Mouse (Mus musculus): ENCODE measurements around the gene Golph3l. TPM values are rescaled to one million over a fixed set of nuclear protein-coding genes. Genes with fewer than 3 reads are reported as not detected.

The Golph3l gene
- polyA plus RNA-seq, 1 experiment: 39.0 TPM

DNA sequence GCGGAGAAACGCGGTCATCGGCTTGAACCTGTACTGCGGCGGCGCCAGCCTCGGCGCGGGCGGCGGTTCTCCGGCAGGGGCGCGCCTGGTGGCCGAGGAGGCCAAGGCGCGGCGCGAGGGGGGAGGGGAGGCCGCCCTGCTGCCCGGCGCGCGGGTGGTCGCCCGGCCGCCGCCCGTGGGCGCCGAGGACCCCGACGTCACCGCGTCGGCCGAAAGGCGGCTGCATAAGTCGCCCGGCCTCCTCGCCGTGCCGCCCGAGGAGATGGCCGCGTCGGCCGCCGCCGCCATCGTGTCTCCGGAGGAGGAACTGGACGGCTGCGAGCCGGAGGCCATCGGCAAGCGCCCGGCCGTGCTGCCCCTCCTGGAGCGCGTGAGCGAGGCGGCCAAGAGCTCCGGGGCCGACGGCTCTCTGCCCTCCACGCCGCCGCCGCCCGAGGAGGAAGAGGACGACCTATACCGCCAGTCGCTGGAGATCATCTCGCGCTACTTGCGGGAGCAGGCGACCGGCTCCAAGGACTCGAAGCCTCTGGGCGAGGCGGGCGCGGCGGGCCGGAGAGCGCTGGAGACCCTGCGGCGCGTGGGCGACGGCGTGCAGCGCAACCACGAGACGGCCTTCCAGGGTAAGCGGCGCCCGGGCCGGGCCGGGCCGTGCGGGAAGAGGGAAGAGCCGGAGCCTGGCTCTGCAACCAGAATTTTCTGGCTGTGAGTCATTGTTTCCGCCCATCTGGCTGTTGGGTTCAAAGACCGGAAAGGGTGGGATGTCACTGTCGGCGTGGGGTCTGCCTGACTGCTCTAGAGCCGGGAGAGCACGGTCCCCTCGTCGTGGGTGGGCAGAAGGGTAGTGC, 70.4 kb downstream of the Golph3l start:
- Histone ChIP-seq H3K27ac (ENCODE audit: insufficient read depth, low read length) (peak overlapping the region; percentile 97), H3K4me3 (ENCODE audit: low read depth, low read length) (peak overlapping the region; percentile 94), H3K36me3 (ENCODE audit: control insufficient read depth, insufficient read depth, low read length, poor library complexity, severe bottlenecking) (peaks cover 40% of the 10 kb centered on the region), H3K4me1 (ENCODE audit: control insufficient read depth, insufficient read depth, low read length) (peaks cover 2% of the 10 kb centered on the region), H3K27me3 (ENCODE audit: control insufficient read depth, insufficient read depth, low read length, poor library complexity, severe bottlenecking) (no peaks in the 10 kb centered on the region), H3K9me3 (replicated peaks; ENCODE audit: control insufficient read depth, insufficient read depth, low read length, poor library complexity, severe bottlenecking) (no peaks in the 10 kb centered on the region), H3K9ac (ENCODE audit: low read depth, poor library complexity, severe bottlenecking) (peak overlapping the region; percentile 98)
- TF ChIP-seq POLR2A (IDR thresholded peaks at IDR 0.05; ENCODE audit: insufficient read depth, low read length) (no peak), EP300 (IDR thresholded peaks at IDR 0.05; ENCODE audit: insufficient read depth, low read depth, low read length) (no peak), CTCF (IDR thresholded peaks at IDR 0.05; ENCODE audit: low read depth, low read length) (no peak)

DNA sequence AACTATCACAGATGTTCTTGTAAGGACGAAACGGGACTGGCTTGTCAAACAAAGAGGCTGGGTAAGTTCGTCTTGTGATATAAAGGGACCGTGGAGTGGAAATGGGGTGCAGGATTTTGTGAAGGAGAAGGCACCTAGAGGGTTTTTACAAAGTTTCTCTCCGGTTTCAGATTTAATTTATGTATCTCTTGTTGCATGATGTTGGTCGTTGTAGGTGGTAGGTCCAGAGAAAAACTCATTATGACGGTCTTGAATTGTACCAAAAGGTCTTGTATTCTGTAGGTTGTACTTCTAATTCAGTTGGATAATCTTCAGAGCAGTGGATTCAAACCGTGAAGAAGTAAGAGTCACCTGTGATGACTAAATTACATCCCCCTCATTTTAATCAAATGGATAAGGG, 71.2 kb downstream of the Golph3l start:
- Histone ChIP-seq H3K4me3 (ENCODE audit: low read depth, low read length) (peak overlapping the region; percentile 94), H3K9me3 (replicated peaks; ENCODE audit: control insufficient read depth, insufficient read depth, low read length, poor library complexity, severe bottlenecking) (no peaks in the 10 kb centered on the region), H3K9ac (ENCODE audit: low read depth, poor library complexity, severe bottlenecking) (peak overlapping the region; percentile 98), H3K36me3 (ENCODE audit: control insufficient read depth, insufficient read depth, low read length, poor library complexity, severe bottlenecking) (peaks cover 49% of the 10 kb centered on the region), H3K27me3 (ENCODE audit: control insufficient read depth, insufficient read depth, low read length, poor library complexity, severe bottlenecking) (no peaks in the 10 kb centered on the region), H3K4me1 (ENCODE audit: control insufficient read depth, insufficient read depth, low read length) (peaks cover 4% of the 10 kb centered on the region), H3K27ac (ENCODE audit: insufficient read depth, low read length) (peak overlapping the region; percentile 97)
- TF ChIP-seq POLR2A (IDR thresholded peaks at IDR 0.05; ENCODE audit: insufficient read depth, low read length): no peak
- TF ChIP-seq EP300 (IDR thresholded peaks at IDR 0.05; ENCODE audit: insufficient read depth, low read depth, low read length): no peak
- TF ChIP-seq CTCF (IDR thresholded peaks at IDR 0.05; ENCODE audit: low read depth, low read length): no peak

DNA sequence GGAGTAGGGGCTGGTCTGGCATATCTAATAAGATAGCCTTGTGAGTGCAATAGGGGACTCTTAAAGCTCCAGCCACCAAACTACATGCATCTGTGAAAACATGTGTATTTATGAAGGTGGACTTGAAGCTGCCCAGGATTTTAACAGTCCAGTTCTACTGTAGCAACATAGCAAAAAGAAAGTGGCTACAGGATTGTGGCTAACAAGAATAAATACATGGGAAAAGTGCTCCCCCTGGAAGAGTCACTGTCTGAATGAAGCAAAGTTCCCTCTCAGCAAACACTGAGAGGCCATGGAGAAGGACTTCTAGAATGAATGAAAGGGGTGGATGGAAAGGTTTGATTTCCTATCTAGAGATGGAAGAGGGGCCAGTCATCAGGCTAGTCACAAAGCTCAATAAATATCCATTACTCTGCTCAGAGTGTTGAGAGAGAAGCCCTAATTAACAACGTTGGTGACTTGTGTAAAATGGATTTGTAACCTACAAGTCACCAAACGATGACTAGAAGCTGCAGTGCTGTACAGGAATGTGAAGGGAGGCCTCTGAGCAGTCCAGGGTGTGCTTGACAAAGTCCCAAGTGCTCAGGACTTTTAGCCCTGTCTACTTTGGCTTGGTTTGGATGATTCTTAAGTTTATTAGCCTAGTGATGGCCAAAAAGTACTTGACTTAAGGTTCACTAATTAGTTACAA, 72.2 kb downstream of the Golph3l start:
- peaks cover 55% of the 10 kb centered on the region for H3K36me3 ChIP-seq (ENCODE audit: control insufficient read depth, insufficient read depth, low read length, poor library complexity, severe bottlenecking)
- H3K27ac ChIP-seq (ENCODE audit: insufficient read depth, low read length): peak overlapping the region; percentile 97

DNA sequence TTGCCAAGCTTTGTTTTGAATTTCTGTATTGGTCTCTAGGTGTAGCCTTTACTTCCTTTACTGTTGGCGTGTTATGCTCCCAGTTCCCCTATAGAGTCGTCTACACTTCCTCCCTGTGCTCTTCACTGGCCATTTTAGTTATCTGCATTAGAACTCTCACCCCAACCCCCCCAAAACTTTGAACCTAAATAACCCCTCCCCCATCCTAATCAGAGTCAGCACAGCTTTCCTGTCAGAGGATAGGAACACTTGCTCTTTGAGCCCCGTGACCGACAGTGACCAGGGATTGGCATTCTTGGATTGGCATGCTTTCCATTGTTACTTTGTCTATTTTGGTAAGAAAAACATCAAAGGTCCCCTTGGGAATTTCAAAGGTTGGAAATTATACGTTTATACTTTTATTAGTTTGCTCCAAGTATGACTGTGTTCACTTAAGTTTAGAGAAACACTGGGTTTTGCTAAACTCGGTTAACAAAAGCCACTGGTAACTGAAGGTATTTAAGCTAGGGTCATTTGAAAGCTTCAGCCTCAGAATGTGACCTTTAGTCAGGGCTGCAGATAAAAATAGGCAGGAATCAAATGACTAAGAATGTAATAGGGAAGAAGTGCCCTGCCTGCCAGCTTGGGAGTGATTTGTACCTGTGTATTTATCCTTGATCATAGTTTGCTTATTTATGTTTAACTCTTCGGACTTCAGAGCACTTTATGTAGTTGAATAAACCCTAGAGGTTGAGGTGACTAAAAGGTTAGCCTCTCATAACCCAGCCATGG, 73.4 kb downstream of the Golph3l start:
- peaks cover 55% of the 10 kb centered on the region for H3K36me3 ChIP-seq (ENCODE audit: control insufficient read depth, insufficient read depth, low read length, poor library complexity, severe bottlenecking)
- H3K9ac ChIP-seq (ENCODE audit: low read depth, poor library complexity, severe bottlenecking): peak overlapping the region; percentile 98
- peaks cover 3% of the 10 kb centered on the region for H3K4me1 ChIP-seq (ENCODE audit: control insufficient read depth, insufficient read depth, low read length)

More for the DNA sequence above, 72.2 kb downstream of the Golph3l start:
- Histone ChIP-seq H3K27me3 (ENCODE audit: control insufficient read depth, insufficient read depth, low read length, poor library complexity, severe bottlenecking) (no peaks in the 10 kb centered on the region), H3K9ac (ENCODE audit: low read depth, poor library complexity, severe bottlenecking) (peak overlapping the region; percentile 98), H3K4me1 (ENCODE audit: control insufficient read depth, insufficient read depth, low read length) (peaks cover 3% of the 10 kb centered on the region), H3K4me3 (ENCODE audit: low read depth, low read length) (peak overlapping the region; percentile 94), H3K9me3 (replicated peaks; ENCODE audit: control insufficient read depth, insufficient read depth, low read length, poor library complexity, severe bottlenecking) (no peaks in the 10 kb centered on the region)
- TF ChIP-seq CTCF (IDR thresholded peaks at IDR 0.05; ENCODE audit: low read depth, low read length) (no peak), EP300 (IDR thresholded peaks at IDR 0.05; ENCODE audit: insufficient read depth, low read depth, low read length) (no peak), POLR2A (IDR thresholded peaks at IDR 0.05; ENCODE audit: insufficient read depth, low read length) (no peak)

DNA sequence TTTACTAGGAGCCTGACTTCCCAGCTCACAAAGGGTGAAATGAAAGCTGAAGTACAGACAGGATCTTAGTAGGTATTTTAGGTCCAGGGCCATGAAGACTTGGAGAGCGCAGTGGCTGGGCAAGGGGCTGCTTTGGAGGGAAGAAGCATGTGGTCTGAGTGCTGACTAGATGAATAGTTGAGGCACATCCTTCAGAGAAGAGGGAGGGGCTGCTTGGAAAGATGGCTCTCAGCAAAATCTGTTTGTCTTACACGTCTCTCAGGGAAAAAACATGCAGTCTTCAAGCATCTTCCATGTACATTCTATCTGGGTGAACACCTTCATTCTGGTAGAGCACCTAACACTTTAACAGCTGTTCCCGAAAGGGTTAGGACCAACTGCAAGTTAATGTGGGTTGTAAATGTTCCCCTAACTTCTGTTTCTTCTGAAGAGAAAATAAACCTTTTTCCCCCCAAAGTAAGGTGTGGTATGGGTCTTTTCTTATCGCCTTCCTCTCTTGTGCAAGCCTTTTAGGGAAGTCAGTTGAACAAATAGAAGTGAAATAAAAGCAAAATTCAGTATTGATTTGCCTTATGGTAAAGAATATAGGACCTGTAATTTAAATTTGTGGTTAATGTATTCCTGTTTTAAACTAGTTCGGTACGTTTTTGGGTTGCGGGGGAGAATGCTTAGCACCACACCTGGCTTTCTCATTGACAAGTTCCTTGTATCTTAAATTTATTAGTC, 74.2 kb downstream of the Golph3l start:
- H3K4me1 ChIP-seq (ENCODE audit: control insufficient read depth, insufficient read depth, low read length): peaks cover 3% of the 10 kb centered on the region
- H3K27ac ChIP-seq (ENCODE audit: insufficient read depth, low read length): peak overlapping the region; percentile 98
- H3K9me3 ChIP-seq (replicated peaks; ENCODE audit: control insufficient read depth, insufficient read depth, low read length, poor library complexity, severe bottlenecking): no peaks in the 10 kb centered on the region
- no peak for TF ChIP-seq EP300 (IDR thresholded peaks at IDR 0.05; ENCODE audit: insufficient read depth, low read depth, low read length)
- TF ChIP-seq CTCF (IDR thresholded peaks at IDR 0.05; ENCODE audit: low read depth, low read length): no peak
- TF ChIP-seq POLR2A (IDR thresholded peaks at IDR 0.05; ENCODE audit: insufficient read depth, low read length): no peak
- peak overlapping the region; percentile 44 for H3K4me3 ChIP-seq (ENCODE audit: low read depth, low read length)
- H3K9ac ChIP-seq (ENCODE audit: low read depth, poor library complexity, severe bottlenecking): peak overlapping the region; percentile 98
- no peaks in the 10 kb centered on the region for H3K27me3 ChIP-seq (ENCODE audit: control insufficient read depth, insufficient read depth, low read length, poor library complexity, severe bottlenecking)
- peaks cover 55% of the 10 kb centered on the region for H3K36me3 ChIP-seq (ENCODE audit: control insufficient read depth, insufficient read depth, low read length, poor library complexity, severe bottlenecking)

More for the DNA sequence above, 73.4 kb downstream of the Golph3l start:
- H3K4me3 ChIP-seq (ENCODE audit: low read depth, low read length): peak overlapping the region; percentile 66
- no peaks in the 10 kb centered on the region for H3K9me3 ChIP-seq (replicated peaks; ENCODE audit: control insufficient read depth, insufficient read depth, low read length, poor library complexity, severe bottlenecking)
- TF ChIP-seq CTCF (IDR thresholded peaks at IDR 0.05; ENCODE audit: low read depth, low read length): no peak
- H3K27ac ChIP-seq (ENCODE audit: insufficient read depth, low read length): peak overlapping the region; percentile 98
- H3K27me3 ChIP-seq (ENCODE audit: control insufficient read depth, insufficient read depth, low read length, poor library complexity, severe bottlenecking): no peaks in the 10 kb centered on the region
